Mouse (Mus musculus): ENCODE data around the gene Omp. TPM values are rescaled to one million over a fixed set of nuclear protein-coding genes. Genes with fewer than 3 reads are reported as not detected.

The Omp gene
- not detected for polyA plus RNA-seq (2017; shearing (Covaris generic))

GRCm38 (mm10) chr7:98145402-98145801, at the start of gene Omp:
Omp (minus strand) TSS chr7:98145502.

GRCm38 (mm10) chr7:98177929-98178559, 32.7 kb upstream of the Omp start, which contains the start of gene Capn5:
Capn5 (minus strand) TSS chr7:98178274.

GRCm38 (mm10) chr7:98119179-98119960, 25.9 kb downstream of the Omp start, which contains the start of gene Myo7a:
Myo7a (minus strand) TSS chr7:98119524.

Other genes starting within 250 kb of the Omp start
- gene Gdpd4, start 225.5 kb downstream of the Omp start, polyA plus RNA-seq (2017; shearing (Covaris generic)), result not detected
- 1 to 10 TPM; 1.4 to 1.6 TPM for gene Myo7a, start 26.0 kb downstream of the Omp start, polyA plus RNA-seq (2017; shearing (Covaris generic))
- gene Capn5, start 32.8 kb upstream of the Omp start, polyA plus RNA-seq (2017; shearing (Covaris generic)), result 1 to 10 TPM; 1.0 to 2.9 TPM
- not detected for gene B3gnt6, start 54.0 kb upstream of the Omp start, polyA plus RNA-seq (2017; shearing (Covaris generic))
- gene Acer3, start 175.7 kb upstream of the Omp start, polyA plus RNA-seq (2017; shearing (Covaris generic)), result 1 to 10 TPM; 8.3 to 9.0 TPM
- under 1 TPM in 1 of 2 experiments, not detected in 1; 0.06 TPM for gene Tsku, start 215.8 kb upstream of the Omp start, polyA plus RNA-seq (2017; shearing (Covaris generic))